Mouse (Mus musculus): ENCODE measurements around the gene Hivep3. TPM values are rescaled to one million over a fixed set of nuclear protein-coding genes. Genes with fewer than 3 reads are reported as not detected.

Gene Hivep3
- total and polyA plus RNA-seq, 3 experiments, result 14.4 to 32.3 (median 21.2) TPM

- no peak for TF ChIP-seq CHD2 (IDR thresholded peaks at IDR 0.05; ENCODE audit: low read length)
- peak; percentile 90 for TF ChIP-seq RAD21 (IDR thresholded peaks at IDR 0.05; ENCODE audit: low read depth, low read length)
- peak; percentile 50; the same call in 1 of the 2 replicates for TF ChIP-seq BHLHE40 (IDR thresholded peaks at IDR 0.05; ENCODE audit: low read depth, low read length)
- TF ChIP-seq MAX (IDR thresholded peaks at IDR 0.05; ENCODE audit: low read length), result peak; percentile 72
- no peak for TF ChIP-seq JUND (conservative IDR thresholded peaks at IDR 0.05; ENCODE audit: low read depth, low read length)
- TF ChIP-seq ETS1 (conservative IDR thresholded peaks at IDR 0.05; ENCODE audit: low read depth, low read length), result peak; percentile 38; the same call in 1 of the 2 replicates
- TF ChIP-seq ZNF384 (IDR thresholded peaks at IDR 0.05; ENCODE audit: low read depth, low read length), result 0 out of 2 replicates have a peak, but pooled peaks have one; percentile 7
- peak; percentile 88 for TF ChIP-seq ZC3H11A (IDR thresholded peaks at IDR 0.05; ENCODE audit: low read depth, low read length)
- peak in 1 of 2 experiments; percentile 84; a peak in 3 of 4 replicates for TF ChIP-seq CTCF (conservative IDR thresholded peaks at IDR 0.05 in 1 of 2, IDR thresholded peaks at IDR 0.05 in 1 of 2; ENCODE audit: low read depth in 2 of 2, low read length in 2 of 2)
- TF ChIP-seq MAZ (IDR thresholded peaks at IDR 0.05; ENCODE audit: low read depth, low read length), result 0 out of 2 replicates have a peak, but pooled peaks have one; percentile 17
- no peak for TF ChIP-seq POLR2A (IDR thresholded peaks at IDR 0.05; ENCODE audit: low read depth, low read length)
- peak; percentile 39; the same call in 1 of the 2 replicates for TF ChIP-seq IRF4 (IDR thresholded peaks at IDR 0.05; ENCODE audit: low read depth, low read length)
- no peak for TF ChIP-seq SIN3A (IDR thresholded peaks at IDR 0.05; ENCODE audit: low read length)
- TF ChIP-seq MYC (IDR thresholded peaks at IDR 0.05; ENCODE audit: low read depth, low read length), result peak; percentile 87; the same call in 1 of the 2 replicates
- TF ChIP-seq TCF12 (IDR thresholded peaks at IDR 0.05; ENCODE audit: low read depth, low read length), result no peak
- no peak for TF ChIP-seq KAT2A (IDR thresholded peaks at IDR 0.05; ENCODE audit: insufficient replicate concordance, low read length)
- TF ChIP-seq EP300 (IDR thresholded peaks at IDR 0.05; ENCODE audit: low read length), result peak; percentile 38; the same call in 1 of the 2 replicates
- peak; percentile 97 for TF ChIP-seq SMC3 (IDR thresholded peaks at IDR 0.05; ENCODE audit: low read depth, low read length)
- no peak for TF ChIP-seq MAFK (IDR thresholded peaks at IDR 0.05; ENCODE audit: insufficient replicate concordance, low read length)
- peak; percentile 80 for DNase-seq (ENCODE audit: extremely low read depth)
- dilution Hi-C loops (cut with MboI; ENCODE audit: extremely low pct_ligation_motif_present, extremely low pct_unique_long_range_greater_than_20kb, low sequenced_read_pairs) (no loop called here), in situ Hi-C loops (cut with MboI; ENCODE audit: low pct_ligation_motif_present, low pct_unique_long_range_greater_than_20kb, low sequenced_read_pairs) (loop anchor here (5.0 kb wide), 1 partner anchor 36 kb away; no protein-coding TSS in a partner anchor)
- Histone ChIP-seq H3K9ac (ENCODE audit: insufficient read depth, low read depth) (no peak overlapping the region), H3K27me3 (replicated peaks) (no peaks in the 10 kb centered on the region), H3K27ac (ENCODE audit: insufficient read depth, low read depth) (peak overlapping the region; percentile 50; the same call in 1 of the 2 replicates), H3K36me3 (replicated peaks in 1 of 2; ENCODE audit: control insufficient read depth in 1 of 2, insufficient read depth in 1 of 2, low read length in 1 of 2) (peaks cover 0 to 2% of the 10 kb centered on the region in 2 experiments), H3K4me1 (ENCODE audit: control insufficient read depth in 1 of 2, insufficient read depth in 2 of 2) (peaks cover 21 to 40% of the 10 kb centered on the region in 2 experiments), H3K9me3 (replicated peaks; ENCODE audit: low read length) (peaks cover 23% of the 10 kb centered on the region), H3K4me3 (replicated peaks in 1 of 3; ENCODE audit: low read depth in 2 of 3, low read length in 2 of 3, poor library complexity in 1 of 3) (peak overlapping the region in 1 of 3 experiments; percentile 5), H3K4me2 (ENCODE audit: insufficient read depth, low read depth, poor library complexity, severe bottlenecking) (no peak overlapping the region), H3K79me2 (replicated peaks; ENCODE audit: control insufficient read depth, extremely low read depth, insufficient read depth, poor library complexity, severe bottlenecking) (no peaks in the 10 kb centered on the region)
Measured at GRCm38 (mm10) chr4:119921022-119921717, 187.6 kb downstream of the Hivep3 start.

GRCm38 (mm10) chr4:119921723-119922266 lies 188.2 kb downstream of the Hivep3 start:
- Histone ChIP-seq H3K27ac (ENCODE audit: insufficient read depth, low read depth) (peak overlapping the region; percentile 50; the same call in 1 of the 2 replicates), H3K4me1 (ENCODE audit: control insufficient read depth in 1 of 2, insufficient read depth in 2 of 2) (peaks cover 21 to 40% of the 10 kb centered on the region in 2 experiments), H3K27me3 (replicated peaks) (no peaks in the 10 kb centered on the region), H3K36me3 (replicated peaks in 1 of 2; ENCODE audit: control insufficient read depth in 1 of 2, insufficient read depth in 1 of 2, low read length in 1 of 2) (peaks cover 0 to 2% of the 10 kb centered on the region in 2 experiments), H3K4me2 (ENCODE audit: insufficient read depth, low read depth, poor library complexity, severe bottlenecking) (no peak overlapping the region), H3K4me3 (replicated peaks in 1 of 3; ENCODE audit: low read depth in 2 of 3, low read length in 2 of 3, poor library complexity in 1 of 3) (peak overlapping the region in 1 of 3 experiments; percentile 5), H3K79me2 (replicated peaks; ENCODE audit: control insufficient read depth, extremely low read depth, insufficient read depth, poor library complexity, severe bottlenecking) (no peaks in the 10 kb centered on the region), H3K9me3 (replicated peaks; ENCODE audit: low read length) (peaks cover 24% of the 10 kb centered on the region), H3K9ac (ENCODE audit: insufficient read depth, low read depth) (no peak overlapping the region)
- no peak for DNase-seq (ENCODE audit: extremely low read depth)
- in situ Hi-C loops (cut with MboI; ENCODE audit: low pct_ligation_motif_present, low pct_unique_long_range_greater_than_20kb, low sequenced_read_pairs), result loop anchor here (5.0 kb wide), 1 partner anchor 36 kb away; no protein-coding TSS in a partner anchor
- TF ChIP-seq CTCF (conservative IDR thresholded peaks at IDR 0.05 in 1 of 2, IDR thresholded peaks at IDR 0.05 in 1 of 2; ENCODE audit: low read depth in 2 of 2, low read length in 2 of 2), result peak in 1 of 2 experiments; percentile 28; a peak in 2 of 4 replicates
- peak; percentile 47 for TF ChIP-seq SMC3 (IDR thresholded peaks at IDR 0.05; ENCODE audit: low read depth, low read length)
- no peak for TF ChIP-seq ZMIZ1 (IDR thresholded peaks at IDR 0.05; ENCODE audit: low read depth, low read length)
- peak; percentile 11 for TF ChIP-seq RAD21 (IDR thresholded peaks at IDR 0.05; ENCODE audit: low read depth, low read length)
- dilution Hi-C loops (cut with MboI; ENCODE audit: extremely low pct_ligation_motif_present, extremely low pct_unique_long_range_greater_than_20kb, low sequenced_read_pairs), result no loop called here
